Mouse (Mus musculus) MEL (cell line): ENCODE data around the gene Ebna1bp2. TPM values are rescaled to one million over a fixed set of nuclear protein-coding genes. Genes with fewer than 3 reads are reported as not detected.

Source experiments
- DNase-seq: peaks from one replicate; pipeline ENCODE4 v3.0.0; 2011; ENCODE audit warnings: low read depth, low spot score
- H3K27ac ChIP-seq: 2 replicates; pipeline ENCODE4 v1.5.1; 2012; ENCODE audit warnings: low read depth, mild to moderate bottlenecking, control low read depth, low read length, moderate library complexity; ENCODE audit not compliant: control insufficient read depth
- H3K27me3 ChIP-seq, 2 experiments: fragments of 150-350 bp in 1 of 2; sonication (generic) in 1 of 2; 2 replicates each; pipeline ENCODE4 v1.6.1; 2012; ENCODE audit warnings: low read length in 2 of 2, mild to moderate bottlenecking in 2 of 2, improper control_type of control experiment in 1 of 2, moderate library complexity in 1 of 2; ENCODE audit not compliant: insufficient read depth in 2 of 2, control insufficient read depth in 1 of 2
- H3K36me3 ChIP-seq, 2 experiments: 2 replicates each; pipeline ENCODE4 v1.6.1; 2012 to 2014; ENCODE audit warnings: low read length in 2 of 2, improper control_type of control experiment in 1 of 2, inconsistent platforms in 1 of 2, mild to moderate bottlenecking in 1 of 2; ENCODE audit not compliant: insufficient read depth in 2 of 2, control insufficient read depth in 1 of 2
- H3K4me1 ChIP-seq, 2 experiments: fragments of 150-350 bp in 1 of 2; sonication (generic) in 1 of 2; 2 replicates each; pipeline ENCODE4 v1.6.1; 2012; ENCODE audit warnings: low read length in 2 of 2, improper control_type of control experiment in 1 of 2, mild to moderate bottlenecking in 1 of 2; ENCODE audit not compliant: insufficient read depth in 2 of 2, control insufficient read depth in 1 of 2
- H3K4me3 ChIP-seq, 2 experiments: fragments of 150-350 bp in 1 of 2; sonication (generic) in 1 of 2; 2 replicates each; pipeline ENCODE4 v1.5.1; 2012; ENCODE audit warnings: low read depth in 2 of 2, low read length in 2 of 2, mild to moderate bottlenecking in 2 of 2, moderate library complexity in 2 of 2, control low read depth in 1 of 2, improper control_type of control experiment in 1 of 2; ENCODE audit not compliant: control insufficient read depth in 1 of 2, insufficient read depth in 1 of 2
- H3K79me2 ChIP-seq: 2 replicates; pipeline ENCODE4 v1.6.1; 2012; ENCODE audit warnings: mild to moderate bottlenecking, low read length, moderate library complexity; ENCODE audit not compliant: control insufficient read depth, poor library complexity, insufficient read depth
- H3K9ac ChIP-seq: 2 replicates; pipeline ENCODE4 v1.6.1; 2012; ENCODE audit warnings: low read depth, mild to moderate bottlenecking, control low read depth, low read length, moderate library complexity; ENCODE audit not compliant: control insufficient read depth, poor library complexity, severe bottlenecking
- H3K9me3 ChIP-seq: fragments of 150-350 bp; sonication (generic); replicated peaks from 2 replicates; pipeline ENCODE4 v1.6.1; 2012; ENCODE audit warnings: mild to moderate bottlenecking, low read length, improper control_type of control experiment, moderate library complexity; ENCODE audit not compliant: insufficient read depth
- BHLHE40 ChIP-seq: IDR thresholded peaks from 2 replicates; pipeline ENCODE4 v1.6.1; 2012; ENCODE audit warnings: low read depth, mild to moderate bottlenecking, inconsistent platforms, low read length, improper control_type of control experiment, borderline replicate concordance
- CHD1 ChIP-seq: IDR thresholded peaks from 2 replicates; pipeline ENCODE4 v1.6.1; 2012; ENCODE audit warnings: low read depth, mild to moderate bottlenecking, inconsistent platforms, low read length, improper control_type of control experiment
- CHD2 ChIP-seq: IDR thresholded peaks from 2 replicates; pipeline ENCODE4 v1.6.1; 2011; ENCODE audit warnings: low read length, improper control_type of control experiment
- E2F4 ChIP-seq: IDR thresholded peaks from 2 replicates; pipeline ENCODE4 v1.6.1; 2011; ENCODE audit warnings: low read depth, low read length, improper control_type of control experiment, borderline replicate concordance
- ELF1 ChIP-seq: IDR thresholded peaks from 2 replicates; pipeline ENCODE4 v1.6.1; 2014; ENCODE audit warnings: low read depth, mild to moderate bottlenecking, inconsistent platforms, low read length, improper control_type of control experiment, moderate library complexity
- EP300 ChIP-seq, 2 experiments: IDR thresholded peaks; 2 replicates each; pipeline ENCODE4 v1.6.1; 2011; ENCODE audit warnings: improper control_type of control experiment in 2 of 2, low read length in 2 of 2, low read depth in 1 of 2, mild to moderate bottlenecking in 1 of 2
- GABPA ChIP-seq: IDR thresholded peaks from 2 replicates; pipeline ENCODE4 v1.6.1; 2012; ENCODE audit warnings: low read depth, mild to moderate bottlenecking, inconsistent platforms, low read length, improper control_type of control experiment, moderate library complexity
- GATA1 ChIP-seq: IDR thresholded peaks from 2 replicates; pipeline ENCODE4 v1.6.1; 2011; ENCODE audit warnings: low read depth, low read length, improper control_type of control experiment
- HCFC1 ChIP-seq: IDR thresholded peaks from 2 replicates; pipeline ENCODE4 v1.6.1; 2012; ENCODE audit warnings: low read depth, mild to moderate bottlenecking, inconsistent platforms, low read length, improper control_type of control experiment, moderate library complexity
- JUND ChIP-seq: IDR thresholded peaks from 2 replicates; pipeline ENCODE4 v1.6.1; 2011; ENCODE audit warnings: low read depth, mild to moderate bottlenecking, improper control_type of control experiment, low read length
- KAT2A ChIP-seq: conservative IDR thresholded peaks from 2 replicates; pipeline ENCODE4 v1.6.1; 2012; ENCODE audit warnings: low read depth, low read length, improper control_type of control experiment, inconsistent platforms
- MAFK ChIP-seq: IDR thresholded peaks from 2 replicates; pipeline ENCODE4 v1.6.1; 2011; ENCODE audit warnings: low read depth, mild to moderate bottlenecking, low read length, improper control_type of control experiment, borderline replicate concordance
- MAX ChIP-seq: IDR thresholded peaks from 2 replicates; pipeline ENCODE4 v1.6.1; 2011; ENCODE audit warnings: low read length, improper control_type of control experiment
- MAZ ChIP-seq: IDR thresholded peaks from 2 replicates; pipeline ENCODE4 v1.6.1; 2012; ENCODE audit warnings: low read depth, mild to moderate bottlenecking, inconsistent platforms, low read length, improper control_type of control experiment
- MEF2A ChIP-seq: IDR thresholded peaks from 2 replicates; pipeline ENCODE4 v1.6.1; 2014; ENCODE audit warnings: low read depth, mild to moderate bottlenecking, inconsistent platforms, low read length, improper control_type of control experiment; ENCODE audit not compliant: poor library complexity, insufficient replicate concordance, severe bottlenecking; ENCODE audit errors: extremely low read depth
- MXI1 ChIP-seq: IDR thresholded peaks from 2 replicates; pipeline ENCODE4 v1.6.1; 2011; ENCODE audit warnings: mild to moderate bottlenecking, low read depth, low read length, improper control_type of control experiment
- MYB ChIP-seq: IDR thresholded peaks from 2 replicates; pipeline ENCODE4 v1.6.1; 2011; ENCODE audit warnings: mild to moderate bottlenecking, low read depth, low read length, improper control_type of control experiment
- MYC ChIP-seq: IDR thresholded peaks from 2 replicates; pipeline ENCODE4 v1.6.1; 2011; ENCODE audit warnings: low read depth, mild to moderate bottlenecking, low read length, improper control_type of control experiment, moderate library complexity
- NELFE ChIP-seq: IDR thresholded peaks from 2 replicates; pipeline ENCODE4 v1.6.1; 2011; ENCODE audit warnings: low read depth, low read length, improper control_type of control experiment
- NRF1 ChIP-seq: IDR thresholded peaks from 2 replicates; pipeline ENCODE4 v1.6.1; 2014; ENCODE audit warnings: low read depth, mild to moderate bottlenecking, inconsistent platforms, low read length, improper control_type of control experiment, moderate library complexity; ENCODE audit not compliant: poor library complexity, insufficient read depth, severe bottlenecking
- POLR2A ChIP-seq, 2 experiments: IDR thresholded peaks; 2 replicates each; pipeline ENCODE4 v1.6.1; 2011 to 2012; ENCODE audit warnings: low read length in 2 of 2, mild to moderate bottlenecking in 2 of 2, control low read depth in 1 of 2, improper control_type of control experiment in 1 of 2, low read depth in 1 of 2, moderate library complexity in 1 of 2; ENCODE audit not compliant: control insufficient read depth in 1 of 2, insufficient read depth in 1 of 2, poor library complexity in 1 of 2
- POLR2AphosphoS2 ChIP-seq: IDR thresholded peaks from 2 replicates; pipeline ENCODE4 v1.6.1; 2011; ENCODE audit warnings: low read length, improper control_type of control experiment
- POLR2AphosphoS5 ChIP-seq: IDR thresholded peaks from 2 replicates; pipeline ENCODE4 v1.6.1; 2012; ENCODE audit warnings: low read depth, borderline replicate concordance, mild to moderate bottlenecking, inconsistent platforms, low read length, moderate library complexity, mixed read lengths
- RCOR1 ChIP-seq: IDR thresholded peaks from 2 replicates; pipeline ENCODE4 v1.6.1; 2012; ENCODE audit warnings: low read depth, mild to moderate bottlenecking, inconsistent platforms, low read length, improper control_type of control experiment
- SIN3A ChIP-seq: IDR thresholded peaks from 2 replicates; pipeline ENCODE4 v1.6.1; 2012; ENCODE audit warnings: low read length, improper control_type of control experiment, inconsistent platforms
- SMC3 ChIP-seq: IDR thresholded peaks from 2 replicates; pipeline ENCODE4 v1.6.1; 2011; ENCODE audit warnings: low read depth, low read length, improper control_type of control experiment
- TAL1 ChIP-seq: IDR thresholded peaks from 2 replicates; pipeline ENCODE4 v1.6.1; 2012; ENCODE audit warnings: mild to moderate bottlenecking, inconsistent platforms, low read length, moderate library complexity, mixed read lengths
- TBP ChIP-seq: IDR thresholded peaks from 2 replicates; pipeline ENCODE4 v1.8.0; 2011; ENCODE audit warnings: low read depth, low read length, improper control_type of control experiment
- TCF12 ChIP-seq: IDR thresholded peaks from 2 replicates; pipeline ENCODE4 v1.6.1; 2014; ENCODE audit warnings: low read depth, mild to moderate bottlenecking, inconsistent platforms, low read length, improper control_type of control experiment, moderate library complexity
- UBTF ChIP-seq: IDR thresholded peaks from 2 replicates; pipeline ENCODE4 v1.6.1; 2012; ENCODE audit warnings: low read depth, mild to moderate bottlenecking, inconsistent platforms, low read length, improper control_type of control experiment, moderate library complexity, borderline replicate concordance; ENCODE audit not compliant: insufficient read depth
- USF1 ChIP-seq: IDR thresholded peaks from 2 replicates; pipeline ENCODE4 v1.6.1; 2014; ENCODE audit warnings: low read depth, mild to moderate bottlenecking, inconsistent platforms, low read length, improper control_type of control experiment, moderate library complexity
- USF2 ChIP-seq, 2 experiments: IDR thresholded peaks; 2 replicates each; pipeline ENCODE4 v1.6.1; 2011 to 2012; ENCODE audit warnings: improper control_type of control experiment in 2 of 2, low read length in 2 of 2, borderline replicate concordance in 1 of 2, inconsistent platforms in 1 of 2, low read depth in 1 of 2, mild to moderate bottlenecking in 1 of 2; ENCODE audit not compliant: insufficient read depth in 1 of 2
- ZKSCAN1 ChIP-seq: IDR thresholded peaks from 2 replicates; pipeline ENCODE4 v1.6.1; 2012; ENCODE audit warnings: low read depth, mild to moderate bottlenecking, inconsistent platforms, low read length, improper control_type of control experiment, moderate library complexity
- ZMIZ1 ChIP-seq: IDR thresholded peaks from 2 replicates; pipeline ENCODE4 v1.6.1; 2012; ENCODE audit warnings: low read depth, mild to moderate bottlenecking, inconsistent platforms, low read length, improper control_type of control experiment, moderate library complexity
- ZNF384 ChIP-seq: IDR thresholded peaks from 2 replicates; pipeline ENCODE4 v1.6.1; 2012; ENCODE audit warnings: low read depth, mild to moderate bottlenecking, inconsistent platforms, low read length, improper control_type of control experiment
- polyA plus RNA-seq, 2 experiments: library from polyadenylated mRNA; stranded (reverse) in 1 of 2; unstranded in 1 of 2; fragments of >175 nt in 1 of 2; fragments of >200 nt in 1 of 2; gene quantifications; 2 replicates each; pipeline versions ENCODE4 v1.2.1 to v1.2.4; 2012; ENCODE audit warnings: low replicate concordance in 2 of 2, low read depth in 1 of 2; ENCODE audit not compliant: insufficient read length in 2 of 2, insufficient read depth in 1 of 2, missing spikeins in 1 of 2
- total RNA-seq: library from RNA; depleted of rRNA; stranded (reverse); fragments of 300-350 nt; gene quantifications from 2 replicates; pipeline ENCODE4 v1.2.3, GENCODE M21; 2012; rRNA removed

Ebna1bp2 gene
- total RNA-seq = 313 and 357 TPM in 2 replicates
- 100 to 1,000 TPM in 1 of 2 experiments, not detected in 1; 378 TPM for polyA plus RNA-seq

GRCm38 (mm10) chr4:118620279-118620966, at the start of gene Ebna1bp2, which contains the start of gene Cfap57:
Ebna1bp2 (plus strand) TSS chr4:118620799.
Cfap57 (minus strand) TSS chr4:118620777.
- Histone ChIP-seq H3K79me2 (peaks cover 19% of the 10 kb centered on the region), H3K9me3 (no peaks in the 10 kb centered on the region), H3K36me3 (peaks cover 7 to 8% of the 10 kb centered on the region in 2 experiments; a peak in 3 of 4 replicates), H3K4me1 (peaks cover 0 to 5% of the 10 kb centered on the region in 2 experiments; a peak in 2 of 4 replicates), H3K4me3 (peak within 1 kb of the TSS; percentile 89 to 91), H3K27ac (peak within 1 kb of the TSS; percentile 58), H3K27me3 (no peaks in the 10 kb centered on the region; a peak in 1 of 4 replicates), H3K9ac (peak within 1 kb of the TSS; percentile 90)
- DNase-seq = peak; percentile 96
- no peak for TF ChIP-seq RCOR1
- no peak for TF ChIP-seq E2F4
- TF ChIP-seq ZKSCAN1 = no peak
- peak; percentile 92 for TF ChIP-seq HCFC1
- no peak for TF ChIP-seq CHD1
- TF ChIP-seq UBTF = no peak
- peak; percentile 80; the same call in 1 of the 2 replicates for TF ChIP-seq POLR2AphosphoS2
- peak; percentile 59 to 87; a peak in 2 of 4 replicates for TF ChIP-seq POLR2A (IDR thresholded peaks at IDR 0.05; ENCODE audit: control insufficient read depth in 1 of 2, insufficient read depth in 1 of 2, low read depth in 1 of 2, low read length in 2 of 2, poor library complexity in 1 of 2)
- TF ChIP-seq MAFK = no peak
- TF ChIP-seq MAZ = no peak; the same call in 1 of the 2 replicates
- TF ChIP-seq ZMIZ1 = no peak
- TF ChIP-seq JUND = no peak
- TF ChIP-seq TBP = peak; percentile 75
- peak; percentile 70 for TF ChIP-seq USF1
- TF ChIP-seq MYB = no peak
- no peak for TF ChIP-seq GATA1
- TF ChIP-seq TCF12 = no peak; the same call in 1 of the 2 replicates
- TF ChIP-seq NRF1 = no peak
- no peak for TF ChIP-seq GABPA
- peak; percentile 97 for TF ChIP-seq MYC
- TF ChIP-seq POLR2AphosphoS5 = no peak
- TF ChIP-seq NELFE = peak; percentile 91
- no peak for TF ChIP-seq USF2 (IDR thresholded peaks at IDR 0.05; ENCODE audit: borderline replicate concordance in 1 of 2, insufficient read depth in 1 of 2, low read depth in 1 of 2, low read length in 2 of 2)
- TF ChIP-seq ELF1 = peak; percentile 98
- TF ChIP-seq TAL1 = no peak
- TF ChIP-seq ZNF384 = no peak
- TF ChIP-seq SIN3A = peak; percentile 100
- TF ChIP-seq BHLHE40 = no peak
- peak; percentile 66; the same call in 1 of the 2 replicates for TF ChIP-seq KAT2A
- TF ChIP-seq CHD2 = no peak
- TF ChIP-seq MEF2A = no peak
- peak; percentile 100 for TF ChIP-seq MXI1
- TF ChIP-seq SMC3 = no peak
- peak in 1 of 2 experiments; percentile 8; a peak in 1 of 4 replicates for TF ChIP-seq EP300 (IDR thresholded peaks at IDR 0.05; ENCODE audit: low read depth in 1 of 2, low read length in 2 of 2)
- TF ChIP-seq MAX = peak; percentile 96
